Mouse (Mus musculus) cerebral cortex, adult 2 months (tissue): ENCODE data around the gene Atxn1.

Source experiments
- WGBS: fragments of 180-500 bp; shearing (Covaris S2); methylation state at CpG from one replicate; pipeline ENCODE4 v1.1.7; 2018; 5-methylcytosine and 5-hydroxymethylcytosine counted together

Gene Atxn1

DNA sequence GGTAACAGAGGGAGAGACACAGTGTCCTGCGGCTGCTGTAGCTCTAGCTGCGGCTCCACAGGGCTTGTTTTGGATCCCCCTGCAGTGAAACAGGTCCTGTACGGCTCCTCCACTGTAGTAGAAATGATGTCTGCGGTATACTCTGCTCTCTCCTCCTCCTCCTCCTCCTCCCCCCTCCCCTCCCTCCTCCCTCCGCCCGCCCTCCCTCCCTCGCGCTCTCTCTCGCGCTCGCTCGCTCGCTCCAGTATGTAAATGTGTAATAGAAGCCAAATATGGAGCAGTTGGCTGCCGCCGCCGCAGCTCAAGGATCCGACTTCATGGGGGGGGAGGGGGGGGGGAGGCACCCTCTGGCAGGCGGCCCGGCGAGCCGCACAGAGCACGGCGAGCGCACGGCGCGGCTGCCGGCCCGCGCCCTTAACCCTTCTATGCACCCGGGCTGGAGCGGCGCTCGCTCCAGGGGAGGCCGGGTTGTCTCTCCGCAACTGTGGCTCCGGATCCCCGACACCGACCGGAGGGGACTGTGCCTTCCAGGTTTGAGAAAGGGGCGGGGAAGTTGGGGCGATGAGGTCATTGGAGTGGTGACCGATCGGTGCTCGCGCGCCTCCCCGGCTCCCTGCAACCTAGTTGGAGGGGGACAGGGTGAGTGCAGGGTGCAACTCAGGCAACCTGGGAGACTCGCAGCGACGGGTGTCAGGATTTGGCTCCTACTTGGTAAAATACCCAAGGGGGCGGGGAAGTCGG, at the start of gene Atxn1:
Gene Atxn1, minus strand, starts transcription at position 156 of the 741 bp plus-strand sequence.
- under 1% methylated on average over 50 of the region's 53 CpGs for WGBS

DNA sequence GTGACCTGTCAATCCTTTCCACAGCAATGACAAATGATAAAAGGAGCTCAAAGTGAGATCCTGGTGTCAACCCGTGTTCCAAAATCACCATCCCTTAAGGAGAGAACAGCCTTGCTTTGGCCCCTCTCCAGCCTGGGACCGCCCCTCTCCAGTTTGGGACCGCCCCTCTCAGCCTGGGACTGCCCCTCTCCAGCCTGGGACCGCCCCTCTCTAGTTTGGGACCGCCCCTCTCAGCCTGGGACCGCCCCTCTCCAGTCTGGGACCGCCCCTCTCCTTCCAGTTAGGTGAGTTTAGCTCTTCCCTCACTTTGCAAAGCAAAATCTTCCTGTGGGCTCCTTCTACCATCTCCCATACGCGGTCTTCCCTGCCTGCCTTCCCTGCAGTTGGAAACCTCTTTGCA, 46.4 kb upstream of the Atxn1 start:
- 44% methylated on average over 9 of the region's 9 CpGs for WGBS

DNA sequence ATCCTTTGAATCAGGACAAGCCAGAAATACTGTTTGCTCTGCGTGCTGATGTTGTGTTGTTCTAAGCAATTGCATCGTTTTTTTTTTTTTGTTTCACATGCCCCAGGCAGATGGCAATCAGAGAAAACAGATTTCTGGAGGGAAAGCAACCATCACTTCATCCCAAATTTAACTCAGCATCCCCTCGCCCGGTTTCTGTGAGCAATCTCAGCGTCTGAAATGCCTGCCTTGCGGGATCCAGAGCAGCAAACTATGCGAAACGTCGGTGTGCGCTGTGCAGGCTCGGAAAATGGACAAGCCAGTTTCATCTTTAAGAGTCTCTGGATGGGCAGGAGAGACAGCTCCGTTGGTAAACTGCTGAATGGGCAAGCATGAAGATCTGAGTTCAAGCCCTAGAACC, 45.3 kb upstream of the Atxn1 start:
- WGBS = 48% methylated on average over 12 of the region's 12 CpGs

DNA sequence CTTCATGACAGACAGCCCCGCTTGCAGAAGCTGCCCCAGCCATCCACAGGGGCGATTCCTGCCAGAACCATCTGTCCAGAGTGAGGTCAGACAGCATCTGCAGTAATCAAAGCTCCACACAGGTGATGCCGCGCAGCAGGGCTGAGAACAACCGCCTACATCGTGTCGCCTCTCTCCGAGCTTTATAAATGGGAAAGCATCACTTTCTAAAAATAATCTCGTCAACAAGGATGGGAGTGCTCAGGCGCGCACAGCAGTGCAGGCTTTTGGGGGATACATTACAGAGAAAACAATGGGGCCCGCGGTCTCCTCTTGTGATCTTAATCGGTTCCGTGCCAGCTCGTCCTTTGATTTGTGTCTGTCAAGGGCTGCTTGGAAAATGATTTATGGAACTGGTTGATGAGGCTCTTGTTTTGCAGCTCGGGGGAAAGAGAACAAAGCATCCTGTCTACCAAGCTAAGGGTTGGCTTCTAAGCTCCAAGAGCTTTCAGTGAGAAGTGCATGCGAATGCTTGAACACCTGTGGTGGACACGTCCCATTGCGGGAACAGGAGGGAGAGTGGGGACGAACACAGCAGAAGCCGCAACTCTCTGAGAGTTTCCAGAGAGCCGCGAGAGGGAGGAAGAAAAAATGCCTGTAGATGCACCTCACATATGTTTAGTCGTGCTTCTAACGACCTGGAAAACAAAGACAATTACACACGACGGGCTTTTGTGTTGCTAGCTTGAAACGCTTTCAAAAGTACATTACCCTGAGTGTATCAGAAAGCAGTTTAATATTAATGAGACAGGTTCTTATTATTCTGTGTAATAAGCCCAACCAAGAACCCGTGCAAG, 44.2 kb upstream of the Atxn1 start:
- WGBS = 10% methylated on average over 30 of the region's 30 CpGs

DNA sequence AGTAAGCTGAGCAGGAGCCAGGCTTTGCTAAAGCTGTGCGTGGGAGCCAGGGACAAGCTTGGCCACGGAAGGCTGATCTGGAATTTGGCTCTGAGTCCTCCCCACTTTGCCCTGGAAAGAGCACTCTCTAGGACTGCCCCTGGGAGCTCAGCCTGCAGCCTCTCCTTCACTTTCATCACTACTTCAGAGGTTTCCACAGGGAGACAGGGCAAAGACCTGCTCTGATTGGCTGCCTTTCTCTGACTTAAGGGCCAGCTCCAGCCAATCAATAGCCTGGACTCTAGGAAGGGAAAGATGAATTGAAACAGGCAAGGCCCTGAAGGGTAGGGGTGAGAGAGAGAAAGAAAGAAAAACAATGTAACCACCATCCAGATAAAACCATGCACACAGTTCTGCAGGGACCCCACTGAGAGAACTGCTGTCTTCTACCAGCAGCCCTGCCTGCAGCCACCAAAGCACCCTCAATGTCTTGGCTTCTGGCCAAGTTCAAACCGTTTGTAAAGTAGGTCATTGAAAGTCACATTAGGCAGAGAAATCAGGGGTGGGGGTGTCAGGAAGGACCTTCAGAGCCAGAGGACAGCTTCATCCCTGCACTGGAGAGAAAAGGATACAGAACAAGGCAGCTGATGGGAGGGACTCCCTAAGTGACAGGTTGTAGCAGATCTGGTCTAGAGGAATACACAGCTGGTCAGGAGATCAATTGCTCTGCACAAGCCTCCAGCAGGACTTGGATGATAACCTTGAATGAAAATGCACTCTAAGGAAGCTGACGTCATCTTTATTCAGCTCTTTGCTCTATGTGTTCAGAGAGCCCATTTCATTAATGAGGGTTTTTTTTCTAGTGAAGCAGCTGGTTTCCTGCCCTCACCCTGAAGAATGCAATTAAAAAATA, 41.6 kb upstream of the Atxn1 start:
- WGBS = 18% methylated on average over 4 of the region's 4 CpGs

DNA sequence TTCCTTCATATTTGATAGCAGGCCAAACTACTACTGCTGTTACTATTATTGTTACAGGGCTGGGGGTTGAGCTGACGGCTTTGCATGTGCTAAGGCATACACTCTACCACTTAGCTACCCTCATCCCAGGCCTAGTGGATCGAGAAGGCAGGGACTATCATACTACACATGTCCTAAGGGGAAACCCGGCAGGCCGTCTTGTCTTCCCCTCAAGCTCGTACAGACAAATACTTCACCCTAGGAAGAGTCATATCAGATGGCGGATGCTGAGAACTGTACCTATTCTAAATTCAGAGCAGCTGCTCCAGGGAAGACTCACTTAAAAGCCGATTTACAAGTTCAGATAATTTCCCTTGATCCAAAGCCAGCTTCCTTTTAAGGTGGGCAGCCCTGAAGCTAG, 40.8 kb upstream of the Atxn1 start:
- 42% methylated on average over 7 of the region's 7 CpGs for WGBS

DNA sequence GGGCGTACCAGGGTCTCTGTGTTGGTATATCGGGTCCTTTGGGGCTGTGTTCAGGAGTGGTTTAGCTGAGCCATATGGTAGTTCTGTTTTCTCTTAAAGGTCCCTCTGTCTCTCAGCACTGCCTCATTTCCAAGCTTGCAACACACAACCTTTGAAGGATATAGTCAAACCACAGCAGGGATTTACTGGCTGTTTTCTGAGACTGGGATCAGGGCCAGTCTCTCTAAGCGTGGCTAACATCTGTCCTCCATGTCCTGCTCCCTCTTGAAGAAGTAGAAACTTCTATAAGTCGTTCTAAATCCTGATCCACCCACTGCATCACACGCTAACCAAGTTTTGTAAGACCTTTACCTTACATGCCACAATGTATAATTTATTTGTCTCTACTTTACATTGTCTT, 36.5 kb upstream of the Atxn1 start:
- WGBS = 58% methylated on average over 5 of the region's 5 CpGs

DNA sequence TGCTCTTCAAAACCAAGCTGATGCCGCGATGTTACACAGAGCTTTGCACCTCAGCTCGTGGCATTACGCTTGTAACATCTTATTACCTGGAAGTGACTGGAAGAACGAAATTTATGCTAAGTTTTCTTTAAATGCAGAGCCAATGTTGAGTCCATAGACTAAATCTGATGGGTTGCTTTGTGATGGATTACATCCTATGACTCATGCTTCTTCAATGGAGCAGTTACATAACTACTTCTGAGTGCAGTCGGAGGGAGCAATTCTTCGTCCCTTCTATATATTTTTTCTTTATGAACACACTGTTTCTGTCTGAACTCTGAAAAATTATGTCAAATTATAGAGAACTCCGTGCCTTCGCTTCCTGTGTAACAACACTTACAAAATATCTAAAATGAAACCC, 28.1 kb upstream of the Atxn1 start:
- WGBS = 69% methylated on average over 9 of the region's 9 CpGs

DNA sequence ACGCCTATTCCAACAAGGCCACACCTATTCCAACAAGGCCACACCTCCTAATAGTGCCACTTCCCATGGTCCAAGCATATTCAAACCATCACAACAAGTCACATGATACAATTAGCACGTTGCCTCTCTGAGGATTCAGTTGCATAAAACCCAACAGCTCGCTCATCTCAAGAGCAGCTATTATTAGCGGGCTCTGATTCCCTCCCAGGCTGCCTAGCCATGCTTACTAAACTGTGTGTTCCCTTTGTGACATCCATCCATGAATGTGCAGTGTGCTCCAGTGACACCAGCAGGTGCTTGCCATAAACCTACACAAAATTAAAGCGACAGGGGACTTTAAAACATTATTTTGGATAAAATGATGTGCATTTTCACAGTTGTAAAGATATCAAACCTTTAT, 25.7 kb upstream of the Atxn1 start:
- WGBS = 66% methylated on average over 5 of the region's 5 CpGs

DNA sequence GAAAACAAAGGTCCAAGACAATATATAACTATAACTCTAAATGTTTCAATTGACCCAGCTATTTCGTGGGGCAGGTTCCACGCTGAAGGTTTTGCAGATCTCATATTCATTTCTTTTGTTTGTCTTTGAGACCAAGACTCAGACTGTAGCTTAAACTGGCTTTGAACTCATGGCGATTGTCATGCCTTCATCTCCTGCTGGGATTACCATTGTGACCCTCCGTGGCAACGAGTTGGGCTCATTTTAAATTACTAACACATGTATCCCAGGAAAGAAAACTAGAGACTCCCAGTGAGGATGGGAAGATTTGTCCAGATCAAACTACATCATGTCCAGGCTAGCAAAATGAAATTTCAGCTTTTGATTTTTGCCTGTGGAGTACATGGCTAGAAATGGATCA, 14.4 kb upstream of the Atxn1 start:
- WGBS = 83% methylated on average over 5 of the region's 5 CpGs

DNA sequence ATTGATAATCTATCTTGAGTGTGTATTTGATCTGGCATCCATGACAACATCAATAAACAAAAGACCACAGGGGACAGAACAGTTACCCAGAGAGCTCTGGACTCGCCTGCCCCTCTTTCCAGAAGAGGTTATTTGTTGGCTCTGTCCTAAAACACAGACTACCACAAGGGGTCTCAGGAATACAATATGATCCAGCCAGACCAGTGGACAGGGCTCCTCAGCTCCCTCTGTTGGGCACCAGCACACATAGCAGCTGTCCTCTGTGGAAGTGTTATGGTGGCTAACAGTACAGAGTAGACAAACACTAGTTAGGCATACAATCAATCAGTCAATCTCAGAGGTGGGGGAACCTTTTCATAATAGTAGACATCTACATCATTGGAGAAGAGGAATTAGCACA, 12.1 kb upstream of the Atxn1 start:
- 74% methylated on average over 1 of the region's 1 CpGs for whole genome bisulfite sequencing

DNA sequence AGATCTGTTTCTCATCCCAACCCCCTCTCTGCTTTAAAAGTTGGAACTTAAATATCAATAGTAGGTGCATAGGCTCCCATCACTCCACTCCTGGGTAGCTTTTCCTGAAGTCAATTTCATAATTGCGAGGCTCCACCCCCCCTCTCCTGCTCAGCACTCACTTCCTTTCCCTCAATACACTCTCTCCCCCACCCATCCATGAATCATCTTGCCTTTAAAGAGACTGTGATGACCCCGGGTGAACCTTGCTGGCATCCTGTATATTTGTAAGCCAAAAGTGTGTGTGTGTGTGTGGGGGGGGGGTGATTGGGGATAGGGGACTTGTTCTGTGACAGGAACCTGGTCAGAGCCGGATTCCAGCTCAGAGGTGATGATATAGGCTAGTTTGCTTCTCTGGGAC, 9.8 kb upstream of the Atxn1 start:
- 64% methylated on average over 3 of the region's 3 CpGs for WGBS

DNA sequence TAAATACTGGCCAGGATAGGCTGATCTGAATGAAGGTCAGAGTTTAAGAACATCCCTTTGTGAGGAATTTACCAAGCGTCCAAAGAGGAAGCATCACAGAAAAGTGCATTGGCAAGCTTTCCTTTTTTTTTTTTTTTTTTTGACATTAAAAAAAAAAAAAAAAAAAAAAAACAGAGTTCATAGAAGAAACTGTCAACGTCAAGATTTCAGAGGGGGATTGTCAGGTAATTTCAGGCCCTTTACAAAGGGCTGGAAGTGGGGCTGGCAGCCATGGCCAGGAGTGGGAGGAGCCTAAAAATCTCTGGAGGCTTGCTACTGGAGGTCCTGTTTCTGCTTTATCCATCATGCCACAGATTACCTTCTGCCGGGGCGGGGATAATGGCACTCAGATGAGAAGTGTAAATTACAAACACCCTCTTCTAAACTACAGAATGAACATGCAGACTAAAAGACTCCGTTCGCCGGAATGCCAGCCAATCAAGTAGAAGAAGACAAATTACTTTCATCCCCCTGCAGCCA, 9.2 kb upstream of the Atxn1 start:
- WGBS = 41% methylated on average over 7 of the region's 7 CpGs

DNA sequence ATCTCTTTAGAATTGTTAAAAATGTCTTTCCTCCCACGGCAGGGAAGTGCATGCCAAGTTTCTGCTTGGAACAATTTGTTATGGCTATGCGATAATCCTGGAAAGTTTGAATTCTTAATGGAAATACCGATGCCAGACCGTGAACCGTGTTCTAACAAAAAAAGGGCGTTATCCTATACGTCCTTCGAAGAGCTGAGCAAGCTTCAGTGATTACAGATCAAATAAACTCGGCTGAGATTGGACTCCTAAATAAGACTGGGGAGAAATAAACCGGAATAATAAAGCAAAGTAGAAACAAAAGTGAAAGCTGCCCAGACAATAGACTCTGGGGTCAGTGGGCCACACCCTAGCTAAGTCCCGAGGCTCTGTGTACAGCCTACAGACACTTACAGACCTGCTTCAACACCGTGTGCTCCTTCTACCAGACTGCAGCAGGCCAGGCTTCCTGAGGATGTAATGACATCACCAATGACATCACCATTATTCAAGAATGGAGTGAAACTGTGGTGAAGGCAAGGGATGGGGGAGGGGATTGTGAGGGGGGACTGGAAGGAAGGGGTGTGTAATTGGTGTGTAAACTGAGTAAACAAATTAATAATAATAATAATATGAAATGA, 6.2 kb upstream of the Atxn1 start:
- 50% methylated on average over 12 of the region's 12 CpGs for WGBS

DNA sequence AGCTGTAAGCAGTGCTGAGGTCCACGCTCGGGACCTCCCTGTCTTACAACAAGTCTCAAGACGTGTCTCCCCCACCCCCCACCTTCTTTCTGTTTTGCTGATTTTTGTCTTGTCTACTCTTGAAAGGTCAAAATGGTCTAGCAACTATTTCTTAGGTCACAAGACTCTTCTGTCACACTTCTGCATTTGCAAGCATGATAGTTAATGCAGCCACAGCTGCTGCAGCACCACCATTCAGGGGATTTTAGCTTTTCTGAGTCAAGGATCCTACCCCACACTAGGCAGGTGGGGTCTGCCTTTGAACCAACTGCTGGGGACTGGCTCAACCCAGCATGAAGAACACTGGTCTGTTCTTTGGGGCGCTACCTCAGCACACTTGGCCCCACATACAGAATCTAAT, 3.4 kb upstream of the Atxn1 start:
- 86% methylated on average over 4 of the region's 4 CpGs for WGBS

DNA sequence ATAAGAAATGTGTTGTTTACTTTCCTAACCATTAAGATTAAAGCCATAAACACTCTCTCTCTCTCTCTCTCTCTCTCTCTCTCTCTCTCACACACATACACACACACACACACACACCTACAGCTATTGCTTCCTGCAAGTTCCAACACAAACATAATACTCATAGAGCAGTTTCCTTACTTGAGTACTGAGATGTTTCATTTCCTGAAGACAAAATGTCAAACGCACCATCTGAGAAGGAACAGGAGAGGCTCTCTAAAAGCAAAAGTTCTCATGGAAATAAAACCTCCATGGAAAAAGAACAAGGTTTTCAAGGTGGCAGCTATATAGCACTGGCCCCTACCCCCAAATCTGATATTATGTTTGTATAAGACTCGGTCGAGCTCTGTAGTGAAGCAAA, 2.6 kb upstream of the Atxn1 start:
- WGBS = 63% methylated on average over 3 of the region's 3 CpGs

DNA sequence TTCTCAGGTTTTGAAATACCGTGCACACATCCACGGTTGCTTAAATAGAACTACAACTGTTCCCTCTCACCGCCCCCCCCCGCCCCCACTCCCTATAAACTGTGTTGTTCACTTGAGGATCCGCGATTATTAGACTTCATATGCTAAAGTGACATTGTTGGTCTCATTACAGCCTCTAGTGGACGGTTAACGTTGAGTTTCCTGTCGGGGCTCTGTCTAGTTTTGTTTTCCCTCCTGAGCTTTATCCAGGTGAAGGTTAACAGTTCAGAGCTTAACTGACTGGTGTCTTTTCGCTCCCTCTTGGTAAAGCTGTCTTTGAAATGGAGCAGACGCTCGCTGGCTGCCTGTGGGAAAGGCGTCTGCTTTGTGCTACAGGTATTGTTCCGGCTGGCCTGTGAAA, 1.8 kb upstream of the Atxn1 start:
- 7% methylated on average over 14 of the region's 14 CpGs for WGBS

DNA sequence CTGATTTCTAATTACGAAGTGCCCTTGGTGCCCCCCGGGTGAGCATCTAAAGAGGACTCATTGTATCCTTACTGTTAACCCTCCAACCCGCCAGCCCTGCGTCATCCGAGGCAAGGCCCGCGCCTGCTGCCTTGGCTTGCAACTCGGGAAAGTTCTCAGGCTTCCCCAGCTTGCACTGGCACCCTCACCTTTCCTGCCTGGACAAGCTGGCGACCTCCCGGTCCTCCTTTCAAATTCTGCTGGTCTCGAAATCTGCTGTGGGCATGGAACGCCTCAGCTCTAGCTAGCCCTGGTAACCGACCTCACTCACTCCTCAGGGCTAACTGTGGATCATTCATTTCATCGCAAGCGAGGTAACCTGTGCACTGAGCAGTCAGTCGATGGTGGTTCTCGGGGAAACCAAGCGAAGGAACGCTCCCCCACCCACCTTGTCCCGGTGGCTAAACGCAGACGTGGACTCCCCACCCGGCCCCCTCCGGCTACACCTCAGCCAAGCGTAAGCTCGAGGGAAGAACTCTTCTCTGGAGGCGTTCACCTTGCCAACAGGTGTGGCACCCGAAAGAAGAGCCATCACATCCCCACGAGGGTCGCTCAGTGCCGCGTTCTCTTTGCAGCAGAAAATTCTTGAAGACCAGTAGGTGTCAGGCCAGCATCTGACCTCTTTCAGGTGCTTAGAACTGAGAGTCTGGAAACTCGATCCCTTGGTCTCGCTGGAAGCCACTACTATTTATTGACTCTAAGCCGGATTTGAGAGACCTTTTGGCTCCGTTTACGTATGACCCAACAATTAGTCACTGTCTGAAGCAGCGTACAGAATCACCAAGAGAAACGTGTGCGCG, 1.0 kb upstream of the Atxn1 start:
- under 1% methylated on average over 41 of the region's 41 CpGs for WGBS

DNA sequence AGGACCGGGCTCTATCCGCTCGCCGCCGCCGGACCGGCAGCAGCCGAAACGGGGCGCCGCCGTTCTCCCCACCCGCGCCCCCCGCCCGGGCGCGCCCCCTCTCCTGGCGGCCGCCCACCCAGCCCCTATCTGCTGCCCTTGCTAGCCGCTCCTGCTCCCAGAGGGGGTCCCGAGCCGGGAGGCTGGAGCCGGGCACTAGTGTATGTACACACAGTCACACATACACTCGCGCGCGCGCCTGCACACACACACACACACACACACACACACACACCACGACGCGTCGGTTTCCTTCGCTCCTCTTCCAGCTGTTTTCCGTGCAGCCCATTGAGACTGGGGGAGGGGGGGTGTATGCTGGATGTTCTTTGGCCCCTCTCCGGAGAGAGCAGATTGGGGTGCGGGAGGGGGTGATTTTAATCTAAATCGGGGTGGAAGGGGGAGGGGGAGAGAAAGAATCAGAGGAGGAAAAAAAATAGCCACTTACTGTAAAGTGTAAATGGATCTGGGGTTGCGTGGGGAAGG, 416 bp downstream of the Atxn1 start:
- WGBS = under 1% methylated on average over 35 of the region's 39 CpGs
